Mouse (Mus musculus) CH12.LX (cell line): Measurements from ENCODE around the gene Pde11a.

Experiments
- CTCF ChIP-seq, 2 experiments: IDR thresholded peaks in 1 of 2; conservative IDR thresholded peaks in 1 of 2; 2 replicates each; pipeline ENCODE4 v1.5.1; 2011 to 2012; ENCODE audit warnings: low read depth in 2 of 2, low read length in 2 of 2, improper control_type of control experiment in 1 of 2, inconsistent platforms in 1 of 2, mild to moderate bottlenecking in 1 of 2, moderate library complexity in 1 of 2
- EP300 ChIP-seq: IDR thresholded peaks from 2 replicates; pipeline ENCODE4 v1.6.1; 2011; ENCODE audit warnings: low read length, improper control_type of control experiment
- GABPA ChIP-seq: IDR thresholded peaks from 2 replicates; pipeline ENCODE4 v1.6.1; 2012; ENCODE audit warnings: low read depth, low read length, improper control_type of control experiment, inconsistent platforms; ENCODE audit not compliant: insufficient replicate concordance
- MAFK ChIP-seq: IDR thresholded peaks from 2 replicates; pipeline ENCODE4 v1.6.1; 2011; ENCODE audit warnings: low read length, improper control_type of control experiment; ENCODE audit not compliant: insufficient replicate concordance
- POLR2A ChIP-seq: IDR thresholded peaks from 2 replicates; pipeline ENCODE4 v1.6.1; 2011; ENCODE audit warnings: low read depth, mild to moderate bottlenecking, improper control_type of control experiment, low read length
- TCF12 ChIP-seq: IDR thresholded peaks from 2 replicates; pipeline ENCODE4 v1.6.1; 2014; ENCODE audit warnings: low read depth, mild to moderate bottlenecking, inconsistent platforms, low read length, improper control_type of control experiment
- USF1 ChIP-seq: IDR thresholded peaks from 2 replicates; pipeline ENCODE4 v1.6.1; 2014; ENCODE audit warnings: low read depth, mild to moderate bottlenecking, inconsistent platforms, low read length, improper control_type of control experiment
- ZNF384 ChIP-seq: IDR thresholded peaks from 2 replicates; pipeline ENCODE4 v1.6.1; 2012; ENCODE audit warnings: low read depth, low read length, improper control_type of control experiment, inconsistent platforms

GRCm38 (mm10) chr2:76042210-76042609 is 296.4 kb downstream of the Pde11a start:
- no peak for TF ChIP-seq POLR2A
- no peak for TF ChIP-seq MAFK
- no peak for TF ChIP-seq USF1
- TF ChIP-seq CTCF (conservative IDR thresholded peaks at IDR 0.05 in 1 of 2, IDR thresholded peaks at IDR 0.05 in 1 of 2; ENCODE audit: low read depth in 2 of 2, low read length in 2 of 2), result no peak
- TF ChIP-seq GABPA, result no peak
- TF ChIP-seq TCF12, result no peak
- no peak for TF ChIP-seq ZNF384
- TF ChIP-seq EP300, result no peak
